Mouse (Mus musculus) CH12.LX (cell line): Measurements from ENCODE around the gene Tulp1. TPM values are rescaled to one million over a fixed set of nuclear protein-coding genes. Genes with fewer than 3 reads are reported as not detected.

Source experiments
- DNase-seq: peaks from one replicate; pipeline ENCODE4 v3.0.0-alpha.2; 2013; ENCODE audit errors: extremely low read depth
- H3K27ac ChIP-seq: 2 replicates; pipeline ENCODE4 v1.5.1; 2012; ENCODE audit warnings: low read depth, mild to moderate bottlenecking, control low read depth, moderate library complexity; ENCODE audit not compliant: insufficient read depth
- H3K27me3 ChIP-seq: replicated peaks from 2 replicates; pipeline ENCODE3; 2012; ENCODE audit warnings: inconsistent platforms
- H3K36me3 ChIP-seq, 2 experiments: replicated peaks in 1 of 2; 2 replicates each; pipeline versions ENCODE3 to v1.6.1; 2012; ENCODE audit warnings: inconsistent platforms in 1 of 2, low read length in 1 of 2, mild to moderate bottlenecking in 1 of 2, mixed read lengths in 1 of 2, moderate library complexity in 1 of 2; ENCODE audit not compliant: control insufficient read depth in 1 of 2, insufficient read depth in 1 of 2
- H3K4me1 ChIP-seq, 2 experiments: 2 replicates each; pipeline ENCODE4 v1.6.1; 2012; ENCODE audit warnings: inconsistent platforms in 1 of 2, moderate library complexity in 1 of 2; ENCODE audit not compliant: insufficient read depth in 2 of 2, control insufficient read depth in 1 of 2
- H3K4me2 ChIP-seq: 2 replicates; pipeline ENCODE4 v1.6.1; 2012; ENCODE audit warnings: low read depth, mild to moderate bottlenecking, control low read depth; ENCODE audit not compliant: poor library complexity, insufficient read depth, severe bottlenecking
- H3K4me3 ChIP-seq, 3 experiments: fragments of 150-350 bp in 1 of 3; sonication (generic) in 1 of 3; replicated peaks in 1 of 3; 2 replicates each; pipeline versions ENCODE3 to v1.5.1; 2011 to 2012; ENCODE audit warnings: low read depth in 2 of 3, low read length in 2 of 3, mild to moderate bottlenecking in 2 of 3, moderate library complexity in 2 of 3, control low read depth in 1 of 3, improper control_type of control experiment in 1 of 3, inconsistent platforms in 1 of 3, mixed read lengths in 1 of 3; ENCODE audit not compliant: poor library complexity in 1 of 3
- H3K79me2 ChIP-seq: replicated peaks from 2 replicates; pipeline ENCODE4 v1.6.1; 2012; ENCODE audit warnings: mild to moderate bottlenecking, moderate library complexity; ENCODE audit not compliant: control insufficient read depth, poor library complexity, insufficient read depth, severe bottlenecking; ENCODE audit errors: extremely low read depth
- H3K9ac ChIP-seq: 2 replicates; pipeline ENCODE4 v1.6.1; 2012; ENCODE audit warnings: low read depth, mild to moderate bottlenecking, control low read depth, moderate library complexity; ENCODE audit not compliant: insufficient read depth
- H3K9me3 ChIP-seq: replicated peaks from 2 replicates; pipeline ENCODE3; 2012; ENCODE audit warnings: low read length, inconsistent platforms, mixed read lengths
- CHD1 ChIP-seq: IDR thresholded peaks from 2 replicates; pipeline ENCODE4 v1.6.1; 2012; ENCODE audit warnings: low read depth, low read length, improper control_type of control experiment, inconsistent platforms
- CHD2 ChIP-seq: IDR thresholded peaks from 2 replicates; pipeline ENCODE4 v1.6.1; 2011; ENCODE audit warnings: low read length, improper control_type of control experiment
- CTCF ChIP-seq, 2 experiments: IDR thresholded peaks in 1 of 2; conservative IDR thresholded peaks in 1 of 2; 2 replicates each; pipeline ENCODE4 v1.5.1; 2011 to 2012; ENCODE audit warnings: low read depth in 2 of 2, low read length in 2 of 2, improper control_type of control experiment in 1 of 2, inconsistent platforms in 1 of 2, mild to moderate bottlenecking in 1 of 2, moderate library complexity in 1 of 2
- ELF1 ChIP-seq: IDR thresholded peaks from 2 replicates; pipeline ENCODE4 v1.6.1; 2014; ENCODE audit warnings: low read depth, mild to moderate bottlenecking, inconsistent platforms, low read length, improper control_type of control experiment
- EP300 ChIP-seq: IDR thresholded peaks from 2 replicates; pipeline ENCODE4 v1.6.1; 2011; ENCODE audit warnings: low read length, improper control_type of control experiment
- ETS1 ChIP-seq: conservative IDR thresholded peaks from 2 replicates; pipeline ENCODE4 v1.6.1; 2012; ENCODE audit warnings: low read depth, mild to moderate bottlenecking, inconsistent platforms, low read length, improper control_type of control experiment, moderate library complexity
- GABPA ChIP-seq: IDR thresholded peaks from 2 replicates; pipeline ENCODE4 v1.6.1; 2012; ENCODE audit warnings: low read depth, low read length, improper control_type of control experiment, inconsistent platforms; ENCODE audit not compliant: insufficient replicate concordance
- HCFC1 ChIP-seq: IDR thresholded peaks from 2 replicates; pipeline ENCODE4 v1.6.1; 2012; ENCODE audit warnings: low read depth, mild to moderate bottlenecking, inconsistent platforms, low read length, improper control_type of control experiment
- IRF4 ChIP-seq: IDR thresholded peaks from 2 replicates; pipeline ENCODE4 v1.6.1; 2014; ENCODE audit warnings: low read depth, mild to moderate bottlenecking, inconsistent platforms, low read length, improper control_type of control experiment
- JUN ChIP-seq: IDR thresholded peaks from 2 replicates; pipeline ENCODE4 v1.6.1; 2011; ENCODE audit warnings: low read depth, mild to moderate bottlenecking, low read length, improper control_type of control experiment, moderate library complexity; ENCODE audit not compliant: insufficient read depth
- KAT2A ChIP-seq: IDR thresholded peaks from 2 replicates; pipeline ENCODE4 v1.6.1; 2012; ENCODE audit warnings: low read length, improper control_type of control experiment, inconsistent platforms; ENCODE audit not compliant: insufficient replicate concordance
- MAFK ChIP-seq: IDR thresholded peaks from 2 replicates; pipeline ENCODE4 v1.6.1; 2011; ENCODE audit warnings: low read length, improper control_type of control experiment; ENCODE audit not compliant: insufficient replicate concordance
- MAX ChIP-seq: IDR thresholded peaks from 2 replicates; pipeline ENCODE4 v1.6.1; 2011; ENCODE audit warnings: low read length, improper control_type of control experiment
- MAZ ChIP-seq: IDR thresholded peaks from 2 replicates; pipeline ENCODE4 v1.6.1; 2012; ENCODE audit warnings: low read depth, mild to moderate bottlenecking, inconsistent platforms, low read length, improper control_type of control experiment, moderate library complexity
- MEF2A ChIP-seq: IDR thresholded peaks from 2 replicates; pipeline ENCODE4 v1.6.1; 2014; ENCODE audit warnings: low read depth, mild to moderate bottlenecking, inconsistent platforms, low read length, improper control_type of control experiment, borderline replicate concordance
- MXI1 ChIP-seq: IDR thresholded peaks from 2 replicates; pipeline ENCODE4 v1.6.1; 2011; ENCODE audit warnings: mild to moderate bottlenecking, low read depth, low read length, improper control_type of control experiment
- MYC ChIP-seq: IDR thresholded peaks from 2 replicates; pipeline ENCODE4 v1.6.1; 2011; ENCODE audit warnings: low read depth, mild to moderate bottlenecking, improper control_type of control experiment, low read length
- NELFE ChIP-seq: IDR thresholded peaks from 2 replicates; pipeline ENCODE4 v1.6.1; 2011; ENCODE audit warnings: low read depth, low read length, improper control_type of control experiment
- PAX5 ChIP-seq: IDR thresholded peaks from 2 replicates; pipeline ENCODE4 v1.6.1; 2012; ENCODE audit warnings: low read length, inconsistent platforms, mixed read lengths
- POLR2A ChIP-seq: IDR thresholded peaks from 2 replicates; pipeline ENCODE4 v1.6.1; 2011; ENCODE audit warnings: low read depth, mild to moderate bottlenecking, improper control_type of control experiment, low read length
- RAD21 ChIP-seq: IDR thresholded peaks from 2 replicates; pipeline ENCODE4 v1.6.1; 2011; ENCODE audit warnings: low read depth, mild to moderate bottlenecking, low read length, improper control_type of control experiment, moderate library complexity
- RCOR1 ChIP-seq: conservative IDR thresholded peaks from 2 replicates; pipeline ENCODE4 v1.6.1; 2012; ENCODE audit warnings: low read depth, mild to moderate bottlenecking, inconsistent platforms, low read length, improper control_type of control experiment
- SIN3A ChIP-seq: IDR thresholded peaks from 2 replicates; pipeline ENCODE4 v1.6.1; 2012; ENCODE audit warnings: low read length, improper control_type of control experiment, inconsistent platforms
- SMC3 ChIP-seq: IDR thresholded peaks from 2 replicates; pipeline ENCODE4 v1.6.1; 2011; ENCODE audit warnings: low read depth, low read length, improper control_type of control experiment
- TBP ChIP-seq: conservative IDR thresholded peaks from 2 replicates; pipeline ENCODE4 v1.6.1; 2011; ENCODE audit warnings: low read depth, low read length, improper control_type of control experiment
- TCF12 ChIP-seq: IDR thresholded peaks from 2 replicates; pipeline ENCODE4 v1.6.1; 2014; ENCODE audit warnings: low read depth, mild to moderate bottlenecking, inconsistent platforms, low read length, improper control_type of control experiment
- UBTF ChIP-seq: IDR thresholded peaks from 2 replicates; pipeline ENCODE4 v1.6.1; 2012; ENCODE audit warnings: low read depth, mild to moderate bottlenecking, inconsistent platforms, low read length, improper control_type of control experiment, moderate library complexity
- USF1 ChIP-seq: IDR thresholded peaks from 2 replicates; pipeline ENCODE4 v1.6.1; 2014; ENCODE audit warnings: low read depth, mild to moderate bottlenecking, inconsistent platforms, low read length, improper control_type of control experiment
- ZNF384 ChIP-seq: IDR thresholded peaks from 2 replicates; pipeline ENCODE4 v1.6.1; 2012; ENCODE audit warnings: low read depth, low read length, improper control_type of control experiment, inconsistent platforms
- dilution Hi-C: fragments of 300-500 bp; cut with MboI; formaldehyde crosslinking; loops from 2 replicates; pipeline ENCODE4 v1.14.3; 2020; ENCODE audit warnings: low sequenced_read_pairs; ENCODE audit not compliant: extremely low pct_unique_long_range_greater_than_20kb, extremely low pct_ligation_motif_present
- in situ Hi-C: fragments of 300-500 bp; cut with MboI; formaldehyde crosslinking; loops from 3 replicates; pipeline ENCODE4 v1.14.3; 2019; ENCODE audit warnings: low sequenced_read_pairs, low pct_ligation_motif_present, low pct_unique_long_range_greater_than_20kb, mixed read lengths
- polyA plus RNA-seq: library from polyadenylated mRNA; unstranded; fragments of >175 nt; gene quantifications from 2 replicates; pipeline ENCODE4 v1.2.1, GENCODE M21; 2012; ENCODE audit warnings: low read depth; ENCODE audit not compliant: insufficient read length
- total RNA-seq, 2 experiments: library from RNA; depleted of rRNA; stranded (reverse); fragments of 300-350 nt in 1 of 2; fragments of >200 nt in 1 of 2; gene quantifications; 2 replicates each; pipeline ENCODE4 v1.2.3; 2012 to 2014

Gene Tulp1
- total and polyA plus RNA-seq, 3 experiments, result not detected

DNA sequence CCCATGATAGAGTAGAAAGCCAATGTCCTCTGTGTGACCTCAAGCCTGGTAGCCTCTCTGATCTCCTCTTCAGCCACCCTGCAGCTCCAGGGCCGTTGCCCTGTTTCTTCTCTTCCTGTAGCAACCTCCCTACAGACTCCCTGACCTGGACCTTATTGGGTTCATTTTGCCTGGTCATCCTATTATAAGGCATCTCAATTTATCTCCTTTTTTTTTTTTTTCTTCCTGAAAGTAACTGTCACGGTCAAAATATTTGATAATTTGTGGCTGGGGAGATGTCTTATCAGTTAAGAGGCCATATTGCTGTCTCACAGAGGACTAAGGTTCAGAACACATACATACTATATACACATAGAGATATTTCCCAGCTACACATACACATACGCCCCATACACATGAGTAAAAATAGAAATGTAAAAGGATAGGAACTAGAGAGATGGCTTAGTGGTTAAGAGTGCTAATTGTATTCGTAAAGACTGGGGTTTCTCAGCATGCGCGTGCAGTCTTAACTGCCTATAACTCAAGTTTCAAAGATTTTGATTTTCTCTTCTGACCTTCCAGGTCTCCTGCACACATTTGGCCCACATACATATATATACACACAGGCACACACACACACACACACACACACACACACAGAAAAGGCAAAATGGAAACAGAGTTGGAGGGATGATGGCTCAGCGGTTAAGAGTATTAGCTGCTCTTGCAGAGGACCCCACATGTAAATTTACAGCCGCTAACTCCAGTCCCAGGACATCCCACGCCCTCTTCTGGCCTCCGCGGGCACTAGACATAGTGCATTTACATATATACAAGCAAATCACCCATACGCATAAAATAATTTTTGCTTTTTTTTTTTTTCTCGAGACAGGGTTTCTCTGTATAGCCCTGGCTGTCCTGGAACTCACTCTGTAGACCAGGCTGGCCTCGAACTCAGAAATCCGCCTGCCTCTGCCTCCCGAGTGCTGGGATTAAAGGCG lies 52.5 kb downstream of the Tulp1 start:
- dilution Hi-C loops, result no loop called here
- peaks cover 4 to 57% of the 10 kb centered on the region in 2 experiments; a peak in 3 of 4 replicates for H3K4me1 ChIP-seq

DNA sequence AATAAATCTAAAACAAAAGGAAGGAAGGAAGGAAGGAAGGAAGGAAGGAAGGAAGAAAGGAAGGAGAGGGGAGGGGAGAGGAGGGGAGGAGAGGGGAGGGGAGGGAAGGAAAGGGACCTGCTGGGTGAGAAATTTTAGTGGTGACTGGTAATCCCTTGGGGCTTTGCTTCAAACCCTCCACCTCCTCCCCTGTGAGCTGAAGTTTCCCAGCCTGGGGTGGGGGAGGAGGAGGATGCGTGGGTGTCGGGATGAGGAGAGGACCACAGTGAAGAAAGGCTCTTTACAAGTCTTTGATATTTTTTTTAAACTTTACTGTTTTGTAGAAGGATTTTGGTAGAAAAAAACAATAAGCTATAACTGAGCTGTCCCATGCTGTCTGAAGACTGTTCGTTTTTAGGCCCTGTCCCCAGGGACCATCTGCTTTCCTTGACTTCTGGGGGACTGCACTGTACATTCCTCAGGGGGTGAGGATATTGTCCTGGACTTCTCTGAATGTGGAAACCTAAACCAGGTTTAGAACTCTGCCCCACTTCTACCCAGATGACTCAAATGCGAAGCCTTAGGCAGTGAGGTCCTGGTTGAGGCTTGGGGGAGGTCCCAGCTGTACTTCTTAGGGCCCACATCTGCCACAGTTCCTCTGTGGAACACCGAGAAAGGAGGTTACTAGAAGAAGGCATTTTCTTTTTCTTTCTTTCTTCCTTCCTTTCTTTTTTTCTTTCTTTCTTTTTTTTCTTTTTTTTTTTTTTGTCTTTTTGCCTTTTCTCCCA lies 53.5 kb downstream of the Tulp1 start:
- Histone ChIP-seq H3K27ac (peak overlapping the region; percentile 87), H3K4me2 (peak overlapping the region; percentile 73), H3K9ac (peak overlapping the region; percentile 36; the same call in 1 of the 2 replicates), H3K9me3 (no peaks in the 10 kb centered on the region), H3K27me3 (no peaks in the 10 kb centered on the region), H3K79me2 (0 out of 2 replicates have a peak, but pooled peaks cover 2% of the 10 kb centered on the region), H3K4me1 (peaks cover 4 to 54% of the 10 kb centered on the region in 2 experiments; a peak in 3 of 4 replicates), H3K4me3 (peak overlapping the region in 1 of 3 experiments; percentile 16), H3K36me3 (peaks cover 15 to 16% of the 10 kb centered on the region in 2 experiments)
- dilution Hi-C loops, result no loop called here
- DNase-seq, result peak; percentile 90
- in situ Hi-C loops, result loop anchor here (25.0 kb wide), 1 partner anchor 224 kb away; the partner anchor contains the start of gene Tcp11
- TF ChIP-seq RAD21 (no peak), MAZ (peak; percentile 27; the same call in 1 of the 2 replicates), CHD2 (peak; percentile 66; the same call in 1 of the 2 replicates), ELF1 (no peak), SIN3A (no peak; the same call in 1 of the 2 replicates), ZNF384 (peak; percentile 37; the same call in 1 of the 2 replicates), TCF12 (peak; percentile 76), JUN (peak; percentile 27; the same call in 1 of the 2 replicates), EP300 (peak; percentile 76; the same call in 1 of the 2 replicates), PAX5 (no peak), IRF4 (peak; percentile 93), ETS1 (peak; percentile 62), MAFK (no peak), HCFC1 (no peak), USF1 (no peak), POLR2A (peak; percentile 57), NELFE (peak; percentile 30; the same call in 1 of the 2 replicates)

More for the DNA sequence above, 52.5 kb downstream of the Tulp1 start:
- Histone ChIP-seq H3K9me3 (no peaks in the 10 kb centered on the region), H3K4me3 (peak overlapping the region; percentile 49 to 85 (median 56)), H3K4me2 (peak overlapping the region; percentile 60), H3K36me3 (peaks cover 25% of the 10 kb centered on the region in 2 experiments), H3K27ac (peak overlapping the region; percentile 81), H3K9ac (peak overlapping the region; percentile 86), H3K27me3 (no peaks in the 10 kb centered on the region), H3K79me2 (0 out of 2 replicates have a peak, but pooled peaks cover 2% of the 10 kb centered on the region)
- DNase-seq, result peak; percentile 84
- in situ Hi-C loops, result loop anchor here (25.0 kb wide), 1 partner anchor 225 kb away; the partner anchor contains the start of gene Tcp11
- TF ChIP-seq MEF2A, result peak; percentile 39
- TF ChIP-seq RAD21, result peak; percentile 41
- TF ChIP-seq UBTF, result no peak
- no peak for TF ChIP-seq JUN
- peak; percentile 51 for TF ChIP-seq SMC3
- no peak for TF ChIP-seq RCOR1
- no peak for TF ChIP-seq HCFC1
- TF ChIP-seq TCF12, result no peak
- peak; percentile 91 for TF ChIP-seq CHD1
- TF ChIP-seq TBP, result 0 out of 2 replicates have a peak, but pooled peaks have one; percentile 31
- TF ChIP-seq EP300, result peak; percentile 34; the same call in 1 of the 2 replicates
- TF ChIP-seq ZNF384, result peak; percentile 68
- TF ChIP-seq CTCF (conservative IDR thresholded peaks at IDR 0.05 in 1 of 2, IDR thresholded peaks at IDR 0.05 in 1 of 2; ENCODE audit: low read depth in 2 of 2, low read length in 2 of 2), result peak in 1 of 2 experiments; percentile 65; a peak in 2 of 4 replicates
- TF ChIP-seq ETS1, result peak; percentile 50; the same call in 1 of the 2 replicates
- TF ChIP-seq SIN3A, result peak; percentile 56; the same call in 1 of the 2 replicates
- TF ChIP-seq MXI1, result peak; percentile 66
- TF ChIP-seq GABPA, result no peak
- peak; percentile 61; the same call in 1 of the 2 replicates for TF ChIP-seq MAX
- TF ChIP-seq KAT2A, result no peak
- no peak for TF ChIP-seq PAX5
- TF ChIP-seq MYC, result no peak
- peak; percentile 39; the same call in 1 of the 2 replicates for TF ChIP-seq POLR2A
- TF ChIP-seq MAFK, result 0 out of 2 replicates have a peak, but pooled peaks have one; percentile 16
- TF ChIP-seq ELF1, result no peak
